Mouse (Mus musculus) heart, embryonic 14.5 days (tissue): ENCODE measurements around the gene BC004004. TPM values are rescaled to one million over a fixed set of nuclear protein-coding genes. Genes with fewer than 3 reads are reported as not detected.

Experiments
- ATAC-seq: fragments of 200-750 bp; cut with Nextera tagmentation; 2 replicates; pipeline ENCODE4 v1.8.0; 2017; ENCODE audit warnings: low read depth, moderate TSS enrichment; ENCODE audit not compliant: insufficient number of reproducible peaks, insufficient read depth, low FRiP score
- H3K27ac ChIP-seq, 2 experiments: fragments of 200-500 bp in 1 of 2; fragments of 300-500 bp in 1 of 2; sonication (generic) in 1 of 2; replicated peaks in 1 of 2; 2 replicates each; pipeline ENCODE4 v1.5.1; 2012 to 2014; ENCODE audit warnings: low read depth in 2 of 2, low read length in 2 of 2, control low read depth in 1 of 2, mild to moderate bottlenecking in 1 of 2, mixed read lengths in 1 of 2; ENCODE audit not compliant: control insufficient read depth in 1 of 2, insufficient read depth in 1 of 2
- H3K27me3 ChIP-seq: fragments of 300-500 bp; sonication (generic); 2 replicates; pipeline ENCODE4 v1.6.1; 2014; ENCODE audit warnings: mild to moderate bottlenecking, low read length, control low read depth; ENCODE audit not compliant: control insufficient read depth, insufficient read depth
- H3K36me3 ChIP-seq: fragments of 300-500 bp; sonication (generic); 2 replicates; pipeline ENCODE4 v1.6.1; 2014; ENCODE audit warnings: mild to moderate bottlenecking, control low read depth, low read length, mixed read lengths; ENCODE audit not compliant: control insufficient read depth, insufficient read depth
- H3K4me1 ChIP-seq, 2 experiments: fragments of 200-500 bp in 1 of 2; fragments of 300-500 bp in 1 of 2; sonication (generic) in 1 of 2; 2 replicates each; pipeline ENCODE4 v1.6.1; 2012 to 2014; ENCODE audit warnings: low read length in 2 of 2, control low read depth in 1 of 2, mixed read lengths in 1 of 2; ENCODE audit not compliant: control insufficient read depth in 2 of 2, insufficient read depth in 2 of 2
- H3K4me2 ChIP-seq: fragments of 300-500 bp; sonication (generic); 2 replicates; pipeline ENCODE4 v1.6.1; 2014; ENCODE audit warnings: mild to moderate bottlenecking, low read length
- H3K4me3 ChIP-seq, 2 experiments: fragments of 200-500 bp in 1 of 2; fragments of 300-500 bp in 1 of 2; sonication (generic) in 1 of 2; 2 replicates each; pipeline ENCODE4 v1.5.1; 2012 to 2014; ENCODE audit warnings: low read length in 2 of 2, mild to moderate bottlenecking in 2 of 2, control low read depth in 1 of 2, low read depth in 1 of 2, moderate library complexity in 1 of 2; ENCODE audit not compliant: control insufficient read depth in 1 of 2, insufficient read depth in 1 of 2
- H3K9ac ChIP-seq: fragments of 300-500 bp; sonication (generic); 2 replicates; pipeline ENCODE4 v1.6.1; 2014; ENCODE audit warnings: mild to moderate bottlenecking, low read length
- H3K9me3 ChIP-seq: fragments of 300-500 bp; sonication (generic); 2 replicates; pipeline ENCODE4 v1.6.1; 2016; ENCODE audit warnings: low read length, control low read depth; ENCODE audit not compliant: control insufficient read depth
- WGBS: fragments of 180-500 bp; shearing (Covaris S2); extraction: QIAGEN DNeasy Blood & Tissue Kit; methylation state at CpG from one replicate; pipeline ENCODE4 v1.1.7; 2014; 5-methylcytosine and 5-hydroxymethylcytosine counted together
- polyA plus RNA-seq: library from polyadenylated mRNA; unstranded; fragments of >200 nt; fragmentation: Nextera tagmentation; extraction: Ambion mirVana; gene quantifications from 2 replicates; pipeline ENCODE4 v1.2.1, GENCODE M21; 2014

The BC004004 gene
- polyA plus RNA-seq, 1 experiment from 2014 or later: 106 TPM

DNA sequence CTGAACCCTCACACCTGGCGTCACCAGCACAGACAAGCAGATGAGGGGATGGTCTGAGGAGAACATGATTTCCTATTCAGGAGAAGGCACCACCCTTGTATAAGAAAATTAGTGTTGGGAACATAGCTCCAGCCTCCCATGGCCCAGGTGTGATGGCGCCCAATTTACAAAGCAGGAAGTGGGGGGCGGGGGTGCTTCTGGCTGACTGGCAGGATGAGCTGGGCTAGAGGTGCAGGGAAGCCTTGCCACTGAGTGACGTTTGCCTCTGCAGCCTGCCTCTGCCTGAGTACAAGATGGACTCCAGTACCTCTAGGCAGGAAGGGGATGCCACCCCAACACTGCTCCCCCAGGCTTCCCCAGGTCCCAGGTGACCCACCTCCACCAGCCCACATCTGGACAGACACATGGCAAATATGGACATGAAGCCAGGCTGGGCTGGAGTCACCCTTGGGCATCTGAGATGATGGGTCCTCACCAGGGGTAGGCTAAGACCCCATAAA, 63.6 kb downstream of the BC004004 start:
- ATAC-seq: no peak
- Histone ChIP-seq H3K9ac (no peak overlapping the region), H3K9me3 (no peaks in the 10 kb centered on the region), H3K4me2 (no peak overlapping the region), H3K4me1 (peaks cover 14 to 25% of the 10 kb centered on the region in 2 experiments), H3K27me3 (peaks cover 5% of the 10 kb centered on the region), H3K4me3 (no peak overlapping the region), H3K27ac (0 out of 4 replicates have a peak overlapping the region, but pooled peaks of 1 of the 2 experiments have one; percentile 78), H3K36me3 (peaks cover 67% of the 10 kb centered on the region)
- 75% methylated on average over 4 of the region's 4 CpGs for WGBS

- Histone ChIP-seq H3K27me3 (no peaks in the 10 kb centered on the region), H3K27ac (no peak overlapping the region), H3K4me1 (peaks cover 8 to 27% of the 10 kb centered on the region in 2 experiments), H3K36me3 (peaks cover 92% of the 10 kb centered on the region), H3K4me3 (no peak overlapping the region), H3K9ac (no peak overlapping the region), H3K9me3 (no peaks in the 10 kb centered on the region), H3K4me2 (no peak overlapping the region)
- no peak for ATAC-seq
- WGBS: 91% methylated on average over 19 of the region's 19 CpGs
These were observed 67.8 kb downstream of the BC004004 start for GRCm38 (mm10) chr17:29336266-29336990.

GRCm38 (mm10) chr17:29337979-29338823, 69.6 kb downstream of the BC004004 start:
- 84% methylated on average over 9 of the region's 9 CpGs for WGBS
- H3K9ac ChIP-seq: no peak overlapping the region
- peaks cover 86% of the 10 kb centered on the region for H3K36me3 ChIP-seq

DNA sequence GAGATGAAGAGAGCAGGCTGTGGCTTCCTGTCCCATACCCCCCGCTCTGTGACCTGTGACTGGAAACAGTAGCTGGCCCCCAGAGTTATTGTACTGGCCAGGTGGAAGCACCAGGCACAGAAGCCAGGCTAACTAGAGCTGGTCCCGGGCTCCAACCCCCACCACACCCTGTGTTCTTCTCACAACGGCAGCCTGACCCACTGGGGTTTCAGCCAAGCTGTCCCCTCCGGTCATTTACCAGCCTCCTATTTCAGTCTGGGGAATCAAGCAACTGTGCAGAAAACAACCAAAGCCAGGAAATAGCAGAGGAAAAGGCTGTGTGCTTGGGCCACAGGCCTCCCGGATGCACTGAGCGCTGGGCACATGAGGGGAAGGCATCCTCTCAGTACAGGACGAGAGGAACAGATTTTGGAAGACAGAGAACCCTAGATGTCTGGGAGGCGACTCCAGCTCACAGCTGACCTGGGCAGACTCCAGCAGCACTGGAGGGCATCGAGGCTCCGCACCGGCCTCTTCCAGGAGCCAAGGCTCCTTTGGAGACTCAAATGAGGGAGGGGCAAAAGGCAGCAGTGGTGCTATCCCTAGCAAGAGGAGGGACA, 70.7 kb downstream of the BC004004 start:
- H3K4me2 ChIP-seq: no peak overlapping the region
- H3K4me1 ChIP-seq: peaks cover 14 to 41% of the 10 kb centered on the region in 2 experiments
- WGBS: 74% methylated on average over 11 of the region's 11 CpGs
- no peaks in the 10 kb centered on the region for H3K27me3 ChIP-seq
- ATAC-seq: no peak
- no peak overlapping the region for H3K9ac ChIP-seq
- H3K9me3 ChIP-seq: no peaks in the 10 kb centered on the region
- peak overlapping the region; percentile 12 to 69 for H3K27ac ChIP-seq
- peaks cover 88% of the 10 kb centered on the region for H3K36me3 ChIP-seq
- no peak overlapping the region for H3K4me3 ChIP-seq

More at GRCm38 (mm10) chr17:29337979-29338823, 69.6 kb downstream of the BC004004 start:
- no peak overlapping the region for H3K4me3 ChIP-seq
- peaks cover 14 to 32% of the 10 kb centered on the region in 2 experiments for H3K4me1 ChIP-seq
- no peak for ATAC-seq
- no peak overlapping the region for H3K4me2 ChIP-seq
- H3K27me3 ChIP-seq: no peaks in the 10 kb centered on the region
- no peaks in the 10 kb centered on the region for H3K9me3 ChIP-seq
- H3K27ac ChIP-seq: peak overlapping the region in 1 of 2 experiments; percentile 69; a peak in 2 of 4 replicates

DNA sequence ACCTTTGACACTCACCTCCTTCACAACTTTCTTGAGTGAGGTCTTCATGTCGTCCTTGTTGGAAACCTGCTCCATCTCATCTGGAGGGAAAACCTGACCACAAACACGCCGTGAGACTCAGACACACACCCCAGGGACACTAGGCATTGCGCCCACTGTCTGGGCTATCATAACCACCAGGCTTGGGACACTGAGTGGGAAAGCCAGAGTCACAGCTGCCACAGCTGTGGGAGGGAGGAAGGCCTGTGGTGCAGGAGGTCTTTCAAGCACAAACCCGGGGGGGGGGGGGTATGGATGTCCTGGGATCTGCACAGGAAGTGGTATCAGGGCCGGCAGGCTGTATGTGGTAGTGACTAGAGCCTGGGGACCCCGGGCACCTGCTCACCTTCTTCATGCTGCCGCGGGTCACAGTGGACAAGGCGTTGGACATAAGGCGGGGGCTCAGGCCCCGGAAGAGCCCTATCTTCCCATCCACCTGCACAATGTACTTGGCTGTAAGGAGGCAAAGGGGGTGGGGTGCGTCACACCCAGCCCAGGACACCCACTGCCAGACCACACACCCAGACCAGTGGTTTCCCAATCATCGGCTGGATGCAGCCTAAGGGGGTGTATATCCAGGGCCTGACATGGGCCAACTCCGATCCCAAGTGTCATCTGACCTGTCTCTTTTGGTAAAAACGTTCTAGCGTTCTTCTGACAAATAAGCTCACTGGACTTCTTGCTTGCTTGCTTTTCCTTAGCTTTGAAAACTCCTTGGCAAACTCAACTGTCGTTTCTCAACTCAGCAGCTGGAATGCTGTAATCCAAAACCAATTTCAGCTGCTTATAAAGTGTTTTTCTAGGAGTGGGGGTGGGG, 72.0 kb downstream of the BC004004 start:
- WGBS: 81% methylated on average over 18 of the region's 18 CpGs
- no peaks in the 10 kb centered on the region for H3K9me3 ChIP-seq
- H3K4me2 ChIP-seq: no peak overlapping the region
- peak overlapping the region in 1 of 2 experiments; percentile 92; a peak in 1 of 4 replicates for H3K27ac ChIP-seq
- no peak for ATAC-seq
- 0 out of 2 replicates have a peak overlapping the region, but pooled peaks have one; percentile 48 for H3K9ac ChIP-seq
- no peak overlapping the region for H3K4me3 ChIP-seq
- H3K27me3 ChIP-seq: no peaks in the 10 kb centered on the region
- peaks cover 19 to 48% of the 10 kb centered on the region in 2 experiments for H3K4me1 ChIP-seq
- peaks cover 87% of the 10 kb centered on the region for H3K36me3 ChIP-seq

DNA sequence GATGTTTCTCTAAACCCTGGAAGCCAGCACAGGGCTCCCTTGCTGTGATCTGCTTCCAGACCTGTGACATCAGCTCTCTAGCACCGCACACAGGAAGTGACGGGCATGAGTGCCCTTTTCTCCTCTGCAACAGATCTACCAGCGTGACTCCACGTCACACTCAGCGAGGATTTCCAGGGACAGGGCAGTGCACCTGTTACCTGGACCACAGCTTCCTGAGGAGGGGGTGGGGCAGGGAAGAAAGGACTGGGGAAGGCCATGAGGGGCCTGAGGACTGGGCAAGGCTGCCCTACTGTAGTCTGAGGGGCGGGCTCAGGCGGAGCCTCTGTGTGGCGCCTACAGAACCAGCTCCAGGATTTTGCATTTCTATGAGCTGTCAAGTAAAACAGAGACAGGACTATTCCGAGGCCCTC, 73.0 kb downstream of the BC004004 start:
- Histone ChIP-seq H3K9ac (peak overlapping the region; percentile 48), H3K27ac (peak overlapping the region; percentile 88 to 92), H3K27me3 (no peaks in the 10 kb centered on the region), H3K36me3 (peaks cover 77% of the 10 kb centered on the region), H3K4me1 (peaks cover 26 to 58% of the 10 kb centered on the region in 2 experiments), H3K4me2 (peak overlapping the region; percentile 45), H3K4me3 (no peak overlapping the region), H3K9me3 (no peaks in the 10 kb centered on the region)
- 4% methylated on average over 9 of the region's 9 CpGs for WGBS
- peak; percentile 40 for ATAC-seq
